Mouse (Mus musculus) stomach, embryonic 14.5 days (tissue): ENCODE data around the gene Rbm39. TPM values are rescaled to one million over a fixed set of nuclear protein-coding genes. Genes with fewer than 3 reads are reported as not detected.

ENCODE experiments used
- ATAC-seq: fragments of 200-750 bp; cut with Nextera tagmentation; 2 replicates; pipeline ENCODE4 v1.8.0; 2017; ENCODE audit warnings: low read depth, moderate TSS enrichment; ENCODE audit not compliant: insufficient number of reproducible peaks, insufficient read depth, low FRiP score
- H3K27ac ChIP-seq: fragments of 300-500 bp; sonication (generic); 2 replicates; pipeline ENCODE4 v1.5.1; 2014; ENCODE audit warnings: mild to moderate bottlenecking, low read length, moderate library complexity, mixed read lengths
- H3K27me3 ChIP-seq: fragments of 300-500 bp; sonication (generic); 2 replicates; pipeline ENCODE4 v1.6.1; 2014; ENCODE audit warnings: low read length, control low read depth, mixed read lengths; ENCODE audit not compliant: control insufficient read depth, insufficient read depth
- H3K36me3 ChIP-seq: fragments of 300-500 bp; sonication (generic); 2 replicates; pipeline ENCODE4 v1.6.1; 2014; ENCODE audit warnings: mild to moderate bottlenecking, control low read depth, low read length, moderate library complexity, mixed read lengths; ENCODE audit not compliant: control insufficient read depth, insufficient read depth
- H3K4me1 ChIP-seq: fragments of 300-500 bp; sonication (generic); 2 replicates; pipeline ENCODE4 v1.6.1; 2014; ENCODE audit warnings: low read length, control low read depth, mixed read lengths; ENCODE audit not compliant: control insufficient read depth, insufficient read depth
- H3K4me2 ChIP-seq: fragments of 300-500 bp; sonication (generic); replicated peaks from 2 replicates; pipeline ENCODE4 v1.6.1; 2014; ENCODE audit warnings: low read depth, low read length, control low read depth
- H3K4me3 ChIP-seq: fragments of 300-500 bp; sonication (generic); 2 replicates; pipeline ENCODE4 v1.5.1; 2014; ENCODE audit warnings: low read depth, low read length, control low read depth
- H3K9ac ChIP-seq: fragments of 300-500 bp; sonication (generic); replicated peaks from 2 replicates; pipeline ENCODE4 v1.6.1; 2014; ENCODE audit warnings: low read depth, mild to moderate bottlenecking, control low read depth, low read length, moderate library complexity, mixed read lengths
- H3K9me3 ChIP-seq: fragments of 300-500 bp; sonication (generic); 2 replicates; pipeline ENCODE4 v1.6.1; 2016; ENCODE audit warnings: low read depth, low read length, control low read depth; ENCODE audit not compliant: control insufficient read depth
- WGBS: fragments of 180-500 bp; shearing (Covaris S2); extraction: QIAGEN DNeasy Blood & Tissue Kit; methylation state at CpG from one replicate; pipeline ENCODE4 v1.1.7; 2014; 5-methylcytosine and 5-hydroxymethylcytosine counted together
- polyA plus RNA-seq: library from polyadenylated mRNA; unstranded; fragments of >200 nt; fragmentation: Nextera tagmentation; extraction: Ambion mirVana; gene quantifications from 2 replicates; pipeline ENCODE4 v1.2.1, GENCODE M21; 2014

Rbm39 gene
- polyA plus RNA-seq, 1 experiment from 2014 or later: 766 TPM

DNA sequence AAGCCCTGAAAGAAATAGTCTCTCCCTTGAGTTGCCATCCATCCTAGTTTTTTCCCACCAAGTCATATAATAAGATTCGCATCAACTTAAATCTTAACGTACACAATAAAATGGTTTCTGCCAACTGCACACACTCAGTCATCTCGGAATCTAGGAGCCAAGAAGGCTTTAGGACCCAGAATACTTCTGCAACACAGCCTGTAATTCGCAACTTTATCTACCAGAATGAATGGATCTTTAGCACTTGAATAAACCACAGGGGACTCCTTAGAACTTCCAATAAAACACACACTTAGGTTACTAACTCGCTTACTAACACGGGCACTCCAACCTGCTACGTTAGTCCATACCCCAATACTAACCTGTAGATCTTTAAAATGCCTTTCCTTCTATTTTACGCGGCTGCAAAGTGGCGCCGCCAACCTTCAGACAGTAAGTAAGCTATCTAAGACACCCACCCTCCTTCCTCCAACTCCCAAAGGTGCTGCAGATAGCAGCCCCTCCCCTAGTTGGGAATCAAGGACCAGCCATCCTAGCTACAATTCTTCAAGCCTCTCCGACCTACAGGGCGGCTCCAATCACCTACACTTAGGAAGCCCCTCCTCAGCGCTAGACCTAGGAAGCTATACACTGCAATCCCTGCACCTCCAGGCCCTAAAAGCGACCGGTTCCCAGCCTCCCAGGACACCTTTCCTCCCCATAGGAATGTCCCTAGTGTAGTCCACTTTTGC lies 69.2 kb downstream of the Rbm39 start:
- H3K36me3 ChIP-seq: no peaks in the 10 kb centered on the region
- peak overlapping the region; percentile 51 for H3K4me2 ChIP-seq
- under 1% methylated on average over 16 of the region's 16 CpGs for WGBS
- peak overlapping the region; percentile 97 for H3K4me3 ChIP-seq
- H3K9me3 ChIP-seq: no peaks in the 10 kb centered on the region
- peak overlapping the region; percentile 99 for H3K9ac ChIP-seq
- ATAC-seq: peak; percentile 69; the same call in 1 of the 2 replicates
- H3K4me1 ChIP-seq: peaks cover 10% of the 10 kb centered on the region; the same call in 1 of the 2 replicates
- H3K27me3 ChIP-seq: no peaks in the 10 kb centered on the region
- H3K27ac ChIP-seq: peak overlapping the region; percentile 90

Other genes with a start within 250 kb of the Rbm39 start
- gene Uqcc1, start 249.9 kb downstream of the Rbm39 start, polyA plus RNA-seq: 56.3 and 64.4 TPM in 2 replicates
- not detected in 2 replicates for gene Gm15557, start 239.5 kb downstream of the Rbm39 start, polyA plus RNA-seq
- 1.2 and 1.3 TPM in 2 replicates for gene Gdf5, start 234.9 kb downstream of the Rbm39 start, polyA plus RNA-seq
- gene Cep250, start 223.8 kb downstream of the Rbm39 start, polyA plus RNA-seq: 22.6 and 27.8 TPM in 2 replicates
- gene 6430550D23Rik, start 172.3 kb downstream of the Rbm39 start, polyA plus RNA-seq: 2.1 and 2.2 TPM in 2 replicates
- 264 and 266 TPM in 2 replicates for gene Ergic3, start 172.2 kb downstream of the Rbm39 start, polyA plus RNA-seq
- gene Fer1l4, start 127.3 kb downstream of the Rbm39 start, polyA plus RNA-seq: 0.78 and 1.6 TPM in 2 replicates
- gene Spag4, start 115.1 kb downstream of the Rbm39 start, polyA plus RNA-seq: 3.1 and 4.2 TPM in 2 replicates
- gene Cpne1, start 68.3 kb downstream of the Rbm39 start, polyA plus RNA-seq: 59.5 and 60.1 TPM in 2 replicates
- 30.1 and 31.5 TPM in 2 replicates for gene Rbm12, start 68.3 kb downstream of the Rbm39 start, polyA plus RNA-seq
- gene Gm28036, start 53.1 kb downstream of the Rbm39 start, polyA plus RNA-seq: 11.0 and 17.6 TPM in 2 replicates
- 380 and 418 TPM in 2 replicates for gene Romo1, start 36.2 kb downstream of the Rbm39 start, polyA plus RNA-seq
- gene Nfs1, start 36.1 kb downstream of the Rbm39 start, polyA plus RNA-seq: 41.5 and 44.6 TPM in 2 replicates
- gene Phf20, start 16.2 kb upstream of the Rbm39 start, polyA plus RNA-seq: 80.6 and 93.0 TPM in 2 replicates
- 3.4 and 4.5 TPM in 2 replicates for gene Cnbd2, start 132.1 kb upstream of the Rbm39 start, polyA plus RNA-seq
- 61.0 and 62.5 TPM in 2 replicates for gene Scand1, start 132.5 kb upstream of the Rbm39 start, polyA plus RNA-seq
- 5.2 and 6.2 TPM in 2 replicates for gene Epb41l1, start 240.7 kb upstream of the Rbm39 start, polyA plus RNA-seq